Mouse (Mus musculus) gastrocnemius, adult 18-20 months (tissue): ENCODE results near the gene Tctex1d4. TPM values are rescaled to one million over a fixed set of nuclear protein-coding genes. Genes with fewer than 3 reads are reported as not detected.

Source experiments
- microRNA-seq: library from miRNA; unstranded; fragments of <30 nt; microRNA quantifications from one replicate; pipeline ENCODE4 v1.2.0, GENCODE M21; 2021
- total RNA-seq, 2 experiments: library from RNA; stranded (reverse); gene quantifications; 2 replicates each; pipeline ENCODE4 v1.2.3; 2021

The Tctex1d4 gene
- total RNA-seq, 2 experiments from 2014 or later, result not detected

Small RNA genes within 50 kb of the gene (microRNA-seq; reads per million reads assigned to microRNA genes)
- not detected for gene Gm22398

Other genes with a start within 250 kb of the Tctex1d4 start
- gene Zswim5, start 249.4 kb upstream of the Tctex1d4 start, total RNA-seq, result under 1 TPM; 0.07 to 0.19 TPM
- 10 to 100 TPM; 56.7 to 58.3 TPM for gene Urod, start 132.4 kb upstream of the Tctex1d4 start, total RNA-seq
- gene Hectd3, start 131.5 kb upstream of the Tctex1d4 start, total RNA-seq, result 10 to 100 TPM; 13.7 to 15.3 TPM
- gene Eif2b3, start 107.4 kb upstream of the Tctex1d4 start, total RNA-seq, result 10 to 100 TPM; 19.9 to 21.1 TPM
- gene Ptch2, start 30.7 kb upstream of the Tctex1d4 start, total RNA-seq, result under 1 TPM; 0.21 to 0.52 TPM
- 1 to 10 TPM; 1.5 to 2.3 TPM for gene Btbd19, start 1.1 kb upstream of the Tctex1d4 start, total RNA-seq
- 1 to 10 TPM in 1 of 2 experiments, under 1 TPM in 1; 0.25 to 1.7 TPM for gene Plk3, start 7.2 kb downstream of the Tctex1d4 start, total RNA-seq
- gene Rps8, start 29.4 kb downstream of the Tctex1d4 start, total RNA-seq, result 100 to 1,000 TPM; 498 to 543 TPM
- not detected for gene Kif2c, start 55.8 kb downstream of the Tctex1d4 start, total RNA-seq
- gene Tmem53, start 125.2 kb downstream of the Tctex1d4 start, total RNA-seq, result 1 to 10 TPM; 4.5 to 6.9 TPM
- gene Armh1, start 125.3 kb downstream of the Tctex1d4 start, total RNA-seq, result not detected